Comparison of ENCODE assay signal across 24 mouse cellular contexts in the genomic region with DNA sequence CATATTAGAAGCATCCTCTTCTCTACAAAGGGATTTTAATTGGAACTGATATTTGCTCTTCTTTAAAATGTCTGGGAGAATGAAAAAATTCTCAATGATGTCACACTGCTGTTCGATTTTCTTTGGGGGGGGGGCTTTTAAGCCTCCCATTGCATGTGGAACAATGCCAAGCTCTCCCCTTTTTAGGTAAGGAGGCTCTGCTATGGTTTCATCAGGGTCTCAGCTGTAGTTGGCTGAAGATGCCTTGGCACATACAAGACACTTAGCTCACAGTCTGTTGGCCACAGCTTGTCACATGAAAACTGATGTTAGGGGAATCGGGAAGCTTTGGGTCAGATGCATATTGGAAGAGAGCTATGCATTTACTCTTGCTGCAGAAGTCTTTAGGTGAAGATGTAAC.
"Had no signal": no experiment of that assay in that cellular context is flagged by ENCODE, and none has a peak within 500 bp of the region (broad histone marks: within the 10 kb centered on the region; RNA-seq: fewer than 3 reads in every experiment).

No protein-coding gene starts in this region.

- H3K9ac ChIP-seq: heart, embryonic 12.5 days; hindbrain, embryonic 13.5 days; hindbrain, embryonic 15.5 days; intestine, embryonic 15.5 days; limb, embryonic 12.5 days; liver, embryonic 13.5 days; liver, embryonic 15.5 days had no signal

- H3K4me2 ChIP-seq: heart, embryonic 12.5 days; hindbrain, embryonic 13.5 days; hindbrain, embryonic 15.5 days; intestine, embryonic 15.5 days; limb, embryonic 12.5 days; liver, embryonic 11.5 days; liver, embryonic 13.5 days; liver, embryonic 15.5 days had no signal

- ATAC-seq: inflammation-experienced regulatory T-cells, adult 6 months; intestine, embryonic 15.5 days; intestine, postnatal 0 days had no signal

- H3K4me3 ChIP-seq: gastrocnemius, adult 2 months; heart, embryonic 10.5 days; heart, embryonic 12.5 days; hindbrain, embryonic 10.5 days; hindbrain, embryonic 13.5 days; hindbrain, embryonic 15.5 days; intestine, embryonic 15.5 days; layer of hippocampus, adult 2 months; left cerebral cortex, adult 2 months; limb, embryonic 10.5 days; limb, embryonic 12.5 days; liver, embryonic 13.5 days; liver, embryonic 15.5 days had no signal

- H3K9me3 ChIP-seq: heart, embryonic 10.5 days; heart, embryonic 12.5 days; hindbrain, embryonic 10.5 days; hindbrain, embryonic 13.5 days; hindbrain, embryonic 15.5 days; intestine, embryonic 15.5 days; limb, embryonic 10.5 days; limb, embryonic 12.5 days; liver, embryonic 13.5 days; liver, embryonic 15.5 days had no signal

- H3K4me1 ChIP-seq: heart, embryonic 10.5 days; heart, embryonic 12.5 days; hindbrain, embryonic 10.5 days; hindbrain, embryonic 13.5 days; hindbrain, embryonic 15.5 days; intestine, embryonic 15.5 days; limb, embryonic 10.5 days; limb, embryonic 12.5 days; liver, embryonic 15.5 days had no signal

- H3K27ac ChIP-seq: gastrocnemius, adult 2 months; heart, embryonic 10.5 days; hindbrain, embryonic 10.5 days; hindbrain, embryonic 13.5 days; hindbrain, embryonic 15.5 days; intestine, embryonic 15.5 days; layer of hippocampus, adult 2 months; left cerebral cortex, adult 2 months; limb, embryonic 10.5 days; limb, embryonic 12.5 days; liver, embryonic 13.5 days; liver, embryonic 15.5 days had no signal

- H3K27me3 ChIP-seq: heart, embryonic 12.5 days; hindbrain, embryonic 13.5 days; hindbrain, embryonic 15.5 days; intestine, embryonic 15.5 days; limb, embryonic 12.5 days; liver, embryonic 13.5 days; liver, embryonic 15.5 days had no signal

- DNase-seq: gastrocnemius, adult 2 months; gastrocnemius, postnatal 10 days; gastrocnemius, postnatal 25 days; heart, adult 18-20 months; heart, postnatal 10 days; heart, postnatal 4 days; kidney, postnatal 10 days; kidney, postnatal 4 days; liver; liver, embryonic 13.5 days had no signal

- H3K36me3 ChIP-seq: heart, embryonic 10.5 days; heart, embryonic 12.5 days; hindbrain, embryonic 10.5 days; hindbrain, embryonic 13.5 days; hindbrain, embryonic 15.5 days; intestine, embryonic 15.5 days; limb, embryonic 10.5 days; limb, embryonic 12.5 days; liver, embryonic 13.5 days; liver, embryonic 15.5 days had no signal
